Mouse (Mus musculus): ENCODE measurements around the gene Tmem132a. TPM values are rescaled to one million over a fixed set of nuclear protein-coding genes. Genes with fewer than 3 reads are reported as not detected.

Gene Tmem132a
- polyA plus RNA-seq, 1 experiment, result 23.5 TPM

GRCm38 (mm10) chr19:10866351-10866750, 3.4 kb downstream of the Tmem132a start:
- no peak overlapping the region for H3K4me3 ChIP-seq (replicated peaks; ENCODE audit: extremely low read depth, low read depth, low read length)
- 91% methylated on average over 13 of the region's 13 CpGs for WGBS
- DNase-seq, result no peak
- H3K4me1 ChIP-seq (ENCODE audit: control insufficient read depth, insufficient read depth, low read length), result peaks cover 5% of the 10 kb centered on the region; the same call in 1 of the 2 replicates
- TF ChIP-seq POLR2A (IDR thresholded peaks at IDR 0.05; ENCODE audit: borderline replicate concordance, extremely low read depth, low read depth, low read length), result no peak

GRCm38 (mm10) chr19:10860072-10860497, 9.7 kb downstream of the Tmem132a start:
- no peak for TF ChIP-seq POLR2A (IDR thresholded peaks at IDR 0.05; ENCODE audit: borderline replicate concordance, extremely low read depth, low read depth, low read length)
- no peak for TF ChIP-seq CTCF (IDR thresholded peaks at IDR 0.05; ENCODE audit: insufficient read depth, low read length)
- no peak overlapping the region for H3K4me3 ChIP-seq (replicated peaks; ENCODE audit: extremely low read depth, low read depth, low read length)
- H3K4me1 ChIP-seq (ENCODE audit: control insufficient read depth, insufficient read depth, low read length), result no peaks in the 10 kb centered on the region
- WGBS, result 63% methylated on average over 22 of the region's 22 CpGs
- no peak for DNase-seq

GRCm38 (mm10) chr19:10856520-10856919, 13.2 kb downstream of the Tmem132a start:
- H3K4me1 ChIP-seq (ENCODE audit: control insufficient read depth, insufficient read depth, low read length), result no peaks in the 10 kb centered on the region
- no peak for DNase-seq
- H3K4me3 ChIP-seq (replicated peaks; ENCODE audit: extremely low read depth, low read depth, low read length), result no peak overlapping the region
- TF ChIP-seq CTCF (IDR thresholded peaks at IDR 0.05; ENCODE audit: insufficient read depth, low read length), result no peak
- TF ChIP-seq POLR2A (IDR thresholded peaks at IDR 0.05; ENCODE audit: borderline replicate concordance, extremely low read depth, low read depth, low read length), result no peak
- WGBS, result 39% methylated on average over 2 of the region's 2 CpGs

- Histone ChIP-seq H3K4me3 (replicated peaks; ENCODE audit: extremely low read depth, low read depth, low read length) (no peak overlapping the region), H3K4me1 (ENCODE audit: control insufficient read depth, insufficient read depth, low read length) (no peaks in the 10 kb centered on the region)
- no peak for DNase-seq
- TF ChIP-seq CTCF (IDR thresholded peaks at IDR 0.05; ENCODE audit: insufficient read depth, low read length), result no peak
- TF ChIP-seq POLR2A (IDR thresholded peaks at IDR 0.05; ENCODE audit: borderline replicate concordance, extremely low read depth, low read depth, low read length), result no peak
- 83% methylated on average over 3 of the region's 3 CpGs for WGBS
Measured at GRCm38 (mm10) chr19:10855422-10855821, 14.3 kb downstream of the Tmem132a start.

DNA sequence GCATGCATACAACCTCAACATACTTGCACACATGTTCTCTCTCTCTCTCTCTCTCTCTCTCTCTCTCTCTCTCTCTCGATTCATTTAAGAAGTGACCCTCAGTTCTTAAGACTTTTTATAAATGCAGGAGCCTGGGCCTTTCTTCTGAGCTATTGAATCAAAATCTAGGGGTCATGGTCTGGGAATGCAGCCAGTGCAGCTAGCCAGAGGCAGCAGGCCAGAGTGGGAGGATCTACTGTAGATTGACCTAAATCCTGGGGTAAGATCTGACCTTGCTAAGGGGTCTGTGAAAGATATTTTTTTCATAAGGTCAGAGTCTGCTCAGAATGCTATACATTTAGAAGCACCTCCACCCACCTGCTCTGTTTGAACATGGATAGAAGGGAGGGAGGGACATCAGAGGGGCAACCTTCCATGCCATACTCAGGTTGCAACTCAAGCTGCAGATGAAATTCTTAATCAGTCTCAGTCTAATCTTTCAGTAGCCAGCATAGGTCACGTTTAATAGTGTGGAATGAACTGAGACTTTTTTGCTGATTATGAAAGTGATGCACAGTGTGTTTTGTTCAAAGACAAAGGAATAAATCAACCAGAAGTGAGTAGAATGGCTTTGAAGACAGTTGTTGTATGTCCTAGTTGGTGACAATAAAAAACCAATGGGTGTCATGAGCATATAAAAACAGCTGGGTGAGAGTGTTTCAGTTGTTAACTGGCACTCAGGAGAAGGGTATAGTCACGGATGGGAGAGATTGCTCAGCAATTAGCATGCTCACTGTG, 22.2 kb downstream of the Tmem132a start:
- 48% methylated on average over 3 of the region's 3 CpGs for WGBS
- TF ChIP-seq CTCF (IDR thresholded peaks at IDR 0.05; ENCODE audit: insufficient read depth, low read length), result no peak
- no peak for TF ChIP-seq POLR2A (IDR thresholded peaks at IDR 0.05; ENCODE audit: borderline replicate concordance, extremely low read depth, low read depth, low read length)
- H3K4me1 ChIP-seq (ENCODE audit: control insufficient read depth, insufficient read depth, low read length), result peaks cover 3% of the 10 kb centered on the region; the same call in 1 of the 2 replicates
- no peak for DNase-seq
- H3K4me3 ChIP-seq (replicated peaks; ENCODE audit: extremely low read depth, low read depth, low read length), result no peak overlapping the region

GRCm38 (mm10) chr19:10846150-10846549, 23.6 kb downstream of the Tmem132a start:
- DNase-seq, result no peak
- H3K4me1 ChIP-seq (ENCODE audit: control insufficient read depth, insufficient read depth, low read length), result peaks cover 3% of the 10 kb centered on the region; the same call in 1 of the 2 replicates
- TF ChIP-seq POLR2A (IDR thresholded peaks at IDR 0.05; ENCODE audit: borderline replicate concordance, extremely low read depth, low read depth, low read length), result no peak
- no peak for TF ChIP-seq CTCF (IDR thresholded peaks at IDR 0.05; ENCODE audit: insufficient read depth, low read length)
- WGBS, result 73% methylated on average over 7 of the region's 7 CpGs
- H3K4me3 ChIP-seq (replicated peaks; ENCODE audit: extremely low read depth, low read depth, low read length), result no peak overlapping the region

DNA sequence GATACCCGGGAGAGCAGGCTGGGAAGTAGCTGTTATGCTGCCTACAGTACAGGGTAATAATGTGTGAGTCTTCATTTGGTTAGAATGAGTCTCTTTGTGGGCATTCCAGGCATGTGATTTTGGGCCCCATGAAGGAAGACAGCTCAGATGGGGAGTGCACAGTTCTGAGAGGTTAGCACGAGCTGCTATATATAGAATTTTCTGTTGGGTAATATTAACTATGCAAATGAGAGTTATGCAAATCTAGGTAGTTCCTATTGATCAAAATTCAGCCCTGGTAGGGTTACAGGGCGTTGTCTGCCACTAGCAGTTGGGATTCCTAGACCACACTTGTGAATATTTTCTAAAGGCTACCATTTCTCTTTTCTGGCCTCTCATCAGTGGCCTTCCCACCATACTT, 24.3 kb downstream of the Tmem132a start:
- TF ChIP-seq CTCF (IDR thresholded peaks at IDR 0.05; ENCODE audit: insufficient read depth, low read length) (no peak), POLR2A (IDR thresholded peaks at IDR 0.05; ENCODE audit: borderline replicate concordance, extremely low read depth, low read depth, low read length) (no peak)
- WGBS, result 82% methylated on average over 3 of the region's 3 CpGs
- no peak overlapping the region for H3K4me3 ChIP-seq (replicated peaks; ENCODE audit: extremely low read depth, low read depth, low read length)
- no peak for DNase-seq
- peaks cover 3% of the 10 kb centered on the region; the same call in 1 of the 2 replicates for H3K4me1 ChIP-seq (ENCODE audit: control insufficient read depth, insufficient read depth, low read length)

DNA sequence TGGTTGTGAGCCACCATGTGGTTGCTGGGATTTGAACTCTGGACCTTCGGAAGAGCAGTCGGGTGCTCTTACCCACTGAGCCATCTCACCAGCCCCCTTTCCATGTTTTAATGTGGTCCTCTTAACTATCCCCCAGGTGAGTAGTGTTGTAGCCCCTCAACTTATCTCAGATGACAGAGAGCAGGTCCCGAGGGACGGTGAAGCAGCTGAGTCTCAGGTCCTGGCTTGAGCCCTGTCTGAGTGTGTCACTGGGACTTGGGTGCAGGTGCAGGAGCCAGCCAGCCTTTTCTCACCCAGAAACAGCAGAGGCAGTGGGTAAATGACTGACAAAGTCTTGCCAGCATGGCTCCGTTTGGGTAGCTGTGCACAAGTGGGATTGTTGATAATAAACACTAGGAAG, 25.5 kb downstream of the Tmem132a start:
- WGBS, result 89% methylated on average over 5 of the region's 5 CpGs
- Histone ChIP-seq H3K4me1 (ENCODE audit: control insufficient read depth, insufficient read depth, low read length) (peaks cover 3% of the 10 kb centered on the region; the same call in 1 of the 2 replicates), H3K4me3 (replicated peaks; ENCODE audit: extremely low read depth, low read depth, low read length) (no peak overlapping the region)
- no peak for DNase-seq
- TF ChIP-seq POLR2A (IDR thresholded peaks at IDR 0.05; ENCODE audit: borderline replicate concordance, extremely low read depth, low read depth, low read length), result no peak
- TF ChIP-seq CTCF (IDR thresholded peaks at IDR 0.05; ENCODE audit: insufficient read depth, low read length), result no peak

- 54% methylated on average over 24 of the region's 24 CpGs for WGBS
- Histone ChIP-seq H3K4me3 (replicated peaks; ENCODE audit: extremely low read depth, low read depth, low read length) (peak overlapping the region; percentile 27), H3K4me1 (ENCODE audit: control insufficient read depth, insufficient read depth, low read length) (peaks cover 3% of the 10 kb centered on the region; the same call in 1 of the 2 replicates)
- no peak for TF ChIP-seq CTCF (IDR thresholded peaks at IDR 0.05; ENCODE audit: insufficient read depth, low read length)
- no peak for TF ChIP-seq POLR2A (IDR thresholded peaks at IDR 0.05; ENCODE audit: borderline replicate concordance, extremely low read depth, low read depth, low read length)
- DNase-seq, result no peak
Measured at GRCm38 (mm10) chr19:10842914-10843313, 26.8 kb downstream of the Tmem132a start.
